In genomic region chr14:27155088-27155487, GRCm38 (mm10) we compare ENCODE assay signal across 34 mouse cellular contexts.
"Had no signal": no experiment of that assay in that cellular context is flagged by ENCODE, and none has a peak within 500 bp of the region (broad histone marks: within the 10 kb centered on the region; RNA-seq: fewer than 3 reads in every experiment).

No protein-coding gene starts in this region.

- DNase-seq: heart, postnatal 10 days; heart, postnatal 14 days; heart, postnatal 36 days; heart, postnatal 4 days; kidney, adult 11 months; kidney, adult 18-20 months; kidney, adult 8-10 months; kidney, adult 9 months; kidney, postnatal 10 days; kidney, postnatal 14 days; kidney, postnatal 25 days; kidney, postnatal 36 days; kidney, postnatal 4 days; layer of hippocampus, adult 9-11 months; layer of hippocampus, postnatal 36 days had no signal

- H3K36me3 ChIP-seq: heart, embryonic 10.5 days; heart, embryonic 12.5 days; heart, embryonic 13.5 days; heart, embryonic 15.5 days; hindbrain, embryonic 10.5 days; hindbrain, embryonic 12.5 days; hindbrain, embryonic 13.5 days; hindbrain, embryonic 15.5 days; intestine, embryonic 15.5 days; kidney, embryonic 15.5 days had no signal

- H3K9ac ChIP-seq: heart, embryonic 12.5 days; heart, embryonic 13.5 days; heart, embryonic 15.5 days; hindbrain, embryonic 12.5 days; hindbrain, embryonic 13.5 days; hindbrain, embryonic 14.5 days; hindbrain, embryonic 15.5 days; intestine, embryonic 15.5 days; kidney, embryonic 15.5 days had no signal

- H3K27ac ChIP-seq: heart, embryonic 10.5 days; heart, embryonic 13.5 days; heart, embryonic 15.5 days; hindbrain, embryonic 10.5 days; hindbrain, embryonic 12.5 days; hindbrain, embryonic 13.5 days; hindbrain, embryonic 14.5 days; hindbrain, embryonic 15.5 days; hindbrain, postnatal 0 days; intestine, embryonic 15.5 days; kidney, embryonic 15.5 days; kidney, postnatal 0 days; layer of hippocampus, adult 2 months; left cerebral cortex, adult 2 months had no signal

- H3K4me2 ChIP-seq: heart, embryonic 12.5 days; heart, embryonic 13.5 days; heart, embryonic 15.5 days; hindbrain, embryonic 12.5 days; hindbrain, embryonic 13.5 days; hindbrain, embryonic 14.5 days; hindbrain, embryonic 15.5 days; intestine, embryonic 15.5 days; kidney, embryonic 15.5 days had no signal

- H3K4me1 ChIP-seq: hindbrain, embryonic 12.5 days; hindbrain, embryonic 13.5 days; hindbrain, embryonic 15.5 days had no signal

- H3K9me3 ChIP-seq: heart, embryonic 10.5 days; heart, embryonic 12.5 days; heart, embryonic 13.5 days; heart, embryonic 15.5 days; hindbrain, embryonic 10.5 days; hindbrain, embryonic 12.5 days; hindbrain, embryonic 13.5 days; hindbrain, embryonic 15.5 days; intestine, embryonic 15.5 days; kidney, embryonic 15.5 days had no signal

- H3K27me3 ChIP-seq: heart, embryonic 12.5 days; heart, embryonic 13.5 days; heart, embryonic 15.5 days; hindbrain, embryonic 12.5 days; hindbrain, embryonic 13.5 days; hindbrain, embryonic 15.5 days; intestine, embryonic 15.5 days; kidney, embryonic 15.5 days had no signal

- ATAC-seq: hindbrain, embryonic 16.5 days; hindbrain, postnatal 0 days; inflammation-experienced regulatory T-cells, adult 6 months; intestine, embryonic 15.5 days; intestine, embryonic 16.5 days; intestine, postnatal 0 days had no signal

- H3K4me3 ChIP-seq: heart, embryonic 10.5 days; heart, embryonic 12.5 days; heart, embryonic 13.5 days; heart, embryonic 15.5 days; hindbrain, embryonic 10.5 days; hindbrain, embryonic 12.5 days; hindbrain, embryonic 13.5 days; hindbrain, embryonic 15.5 days; intestine, embryonic 15.5 days; kidney, embryonic 15.5 days; layer of hippocampus, adult 2 months; left cerebral cortex, adult 2 months had no signal
